Mouse (Mus musculus) hindbrain, embryonic 15.5 days (tissue): ENCODE data around the gene Upk3b. TPM values are rescaled to one million over a fixed set of nuclear protein-coding genes. Genes with fewer than 3 reads are reported as not detected.
"Not testable (repeated sequence)": the region's sequence is repeated elsewhere in the genome, so short reads cannot be mapped to it uniquely, and the experiment has no call there.

ENCODE experiments used
- ATAC-seq: fragments of 200-750 bp; cut with Nextera tagmentation; 2 replicates; pipeline ENCODE4 v1.8.0; 2017; ENCODE audit warnings: low read depth, moderate number of reproducible peaks, moderate TSS enrichment; ENCODE audit not compliant: low FRiP score
- H3K27ac ChIP-seq: fragments of 300-500 bp; sonication (generic); replicated peaks from 2 replicates; pipeline ENCODE4 v1.5.1; 2015; ENCODE audit warnings: mild to moderate bottlenecking, inconsistent platforms
- H3K27me3 ChIP-seq: fragments of 300-500 bp; sonication (generic); 2 replicates; pipeline ENCODE4 v1.6.1; 2015; ENCODE audit warnings: control low read depth, inconsistent platforms
- H3K36me3 ChIP-seq: fragments of 300-500 bp; sonication (generic); 2 replicates; pipeline ENCODE4 v1.6.1; 2015; ENCODE audit warnings: control low read depth, inconsistent platforms
- H3K4me1 ChIP-seq: fragments of 300-500 bp; sonication (generic); replicated peaks from 2 replicates; pipeline ENCODE4 v1.6.1; 2015; ENCODE audit warnings: control low read depth, inconsistent platforms
- H3K4me2 ChIP-seq: fragments of 300-500 bp; sonication (generic); 2 replicates; pipeline ENCODE4 v1.6.1; 2015; ENCODE audit warnings: moderate library complexity, mild to moderate bottlenecking, inconsistent platforms
- H3K4me3 ChIP-seq: fragments of 300-500 bp; sonication (generic); 2 replicates; pipeline ENCODE4 v1.5.1; 2015; ENCODE audit warnings: mild to moderate bottlenecking, inconsistent platforms
- H3K9ac ChIP-seq: fragments of 300-500 bp; sonication (generic); 2 replicates; pipeline ENCODE4 v1.6.1; 2015; ENCODE audit warnings: inconsistent platforms
- H3K9me3 ChIP-seq: fragments of 300-500 bp; sonication (generic); 2 replicates; pipeline ENCODE4 v1.6.1; 2016; ENCODE audit warnings: control low read depth, inconsistent platforms
- WGBS: fragments of 180-500 bp; shearing (Covaris S2); methylation state at CpG from one replicate; pipeline ENCODE4 v1.1.7; 2015; 5-methylcytosine and 5-hydroxymethylcytosine counted together
- polyA plus RNA-seq: library from polyadenylated mRNA; unstranded; fragments of >200 nt; fragmentation: Nextera tagmentation; extraction: Ambion mirVana; gene quantifications from 2 replicates; pipeline ENCODE4 v1.2.1, GENCODE M21; 2015

Gene Upk3b
- polyA plus RNA-seq, 1 experiment from 2014 or later, result not detected

GRCm38 (mm10) chr5:136056062-136056461 is 17.8 kb downstream of the Upk3b start:
- no peak for ATAC-seq
- WGBS, result 51% methylated on average over 4 of the region's 4 CpGs

DNA sequence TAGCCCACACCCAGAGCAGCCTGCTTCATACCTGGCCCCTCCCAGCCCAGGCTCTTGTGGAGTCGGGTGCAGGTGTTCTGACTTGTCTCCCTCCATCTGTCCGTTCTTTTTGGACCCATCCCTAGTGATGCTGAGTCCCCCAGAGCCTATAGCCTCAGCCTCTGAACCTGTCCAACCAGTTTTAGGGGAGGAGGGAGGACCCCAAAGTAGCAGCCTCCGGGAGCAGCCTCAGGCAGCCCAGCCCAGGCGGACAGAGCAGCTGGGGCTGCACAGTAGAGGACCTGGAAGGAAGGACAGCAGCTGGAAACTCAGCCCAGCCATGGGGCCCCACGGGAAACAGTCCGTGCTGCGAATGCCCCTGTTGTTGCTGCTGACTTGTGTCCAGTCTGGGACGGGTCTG is 18.8 kb downstream of the Upk3b start:
- Histone ChIP-seq H3K4me3 (no peak overlapping the region), H3K9ac (no peak overlapping the region), H3K4me2 (no peak overlapping the region), H3K4me1 (peaks cover 4% of the 10 kb centered on the region; the same call in 1 of the 2 replicates), H3K27ac (no peak overlapping the region), H3K36me3 (no peaks in the 10 kb centered on the region), H3K27me3 (no peaks in the 10 kb centered on the region), H3K9me3 (no peaks in the 10 kb centered on the region)
- no peak for ATAC-seq
- 26% methylated on average over 8 of the region's 8 CpGs for WGBS

More at GRCm38 (mm10) chr5:136056062-136056461, 17.8 kb downstream of the Upk3b start:
- Histone ChIP-seq H3K9ac (no peak overlapping the region), H3K4me2 (no peak overlapping the region), H3K4me3 (no peak overlapping the region), H3K4me1 (peaks cover 9% of the 10 kb centered on the region), H3K9me3 (no peaks in the 10 kb centered on the region), H3K27ac (no peak overlapping the region), H3K36me3 (no peaks in the 10 kb centered on the region), H3K27me3 (no peaks in the 10 kb centered on the region)

DNA sequence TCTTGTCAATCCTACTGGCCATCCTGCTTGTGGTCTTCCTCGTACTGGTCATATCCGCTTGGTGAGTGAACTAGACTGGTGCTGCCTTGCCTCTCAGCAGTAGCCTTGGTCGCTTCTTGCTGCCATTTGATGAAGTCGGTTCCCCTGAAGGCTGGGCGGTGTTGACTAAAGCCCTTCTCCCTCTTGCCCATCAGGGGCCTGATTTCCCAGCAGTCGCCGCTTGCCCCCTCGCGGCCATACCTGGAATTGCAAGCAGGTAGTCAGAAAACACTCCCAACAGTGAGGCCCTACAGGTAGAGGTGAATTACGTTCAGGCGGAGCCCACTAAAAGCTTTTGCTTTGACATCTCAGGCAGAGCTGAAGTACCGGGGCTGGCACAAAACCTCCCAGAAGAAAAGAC is 23.3 kb downstream of the Upk3b start:
- ATAC-seq, result no peak
- no peaks in the 10 kb centered on the region for H3K9me3 ChIP-seq
- WGBS, result 6% methylated on average over 12 of the region's 12 CpGs

DNA sequence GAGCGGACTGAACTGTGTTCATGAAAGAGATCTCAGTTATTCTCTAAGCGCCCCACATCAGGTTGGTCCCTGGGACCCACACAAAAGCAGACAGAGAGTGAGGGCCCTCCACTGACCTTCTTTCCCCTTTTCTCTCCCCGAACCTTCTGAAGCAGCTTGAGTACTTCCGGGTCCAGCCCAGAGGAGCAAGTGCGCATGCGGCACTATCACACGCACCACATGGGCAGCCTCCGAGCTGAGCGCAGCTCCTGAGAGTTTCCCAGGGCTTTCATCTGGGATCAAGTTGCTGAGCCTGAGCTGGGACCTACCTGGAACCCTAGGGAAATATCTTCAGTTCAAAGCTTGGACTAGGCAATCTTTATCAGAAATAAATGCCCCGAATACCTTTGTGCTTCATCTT is 25.6 kb downstream of the Upk3b start:
- no peak for ATAC-seq
- Histone ChIP-seq H3K27me3 (no peaks in the 10 kb centered on the region), H3K27ac (no peak overlapping the region), H3K4me2 (no peak overlapping the region), H3K36me3 (no peaks in the 10 kb centered on the region), H3K4me1 (peaks cover 4% of the 10 kb centered on the region; the same call in 1 of the 2 replicates), H3K9me3 (no peaks in the 10 kb centered on the region), H3K4me3 (no peak overlapping the region), H3K9ac (no peak overlapping the region)
- 92% methylated on average over 10 of the region's 10 CpGs for whole genome bisulfite sequencing

More for the DNA sequence above, 23.3 kb downstream of the Upk3b start:
- Histone ChIP-seq H3K36me3 (no peaks in the 10 kb centered on the region), H3K27me3 (no peaks in the 10 kb centered on the region), H3K9ac (no peak overlapping the region), H3K27ac (no peak overlapping the region), H3K4me3 (no peak overlapping the region), H3K4me2 (no peak overlapping the region), H3K4me1 (peaks cover 4% of the 10 kb centered on the region; the same call in 1 of the 2 replicates)

- not testable (repeated sequence) for H3K4me3 ChIP-seq, H3K27ac ChIP-seq, H3K9ac ChIP-seq, H3K4me1 ChIP-seq, H3K9me3 ChIP-seq, H3K36me3 ChIP-seq, ATAC-seq, H3K27me3 ChIP-seq, H3K4me2 ChIP-seq
- 80% methylated on average over 11 of the region's 11 CpGs for WGBS
Observed at GRCm38 (mm10) chr5:136066404-136067148, 28.3 kb downstream of the Upk3b start.

GRCm38 (mm10) chr5:136069411-136069810 is 31.1 kb downstream of the Upk3b start:
- WGBS, result 85% methylated on average over 2 of the region's 2 CpGs

DNA sequence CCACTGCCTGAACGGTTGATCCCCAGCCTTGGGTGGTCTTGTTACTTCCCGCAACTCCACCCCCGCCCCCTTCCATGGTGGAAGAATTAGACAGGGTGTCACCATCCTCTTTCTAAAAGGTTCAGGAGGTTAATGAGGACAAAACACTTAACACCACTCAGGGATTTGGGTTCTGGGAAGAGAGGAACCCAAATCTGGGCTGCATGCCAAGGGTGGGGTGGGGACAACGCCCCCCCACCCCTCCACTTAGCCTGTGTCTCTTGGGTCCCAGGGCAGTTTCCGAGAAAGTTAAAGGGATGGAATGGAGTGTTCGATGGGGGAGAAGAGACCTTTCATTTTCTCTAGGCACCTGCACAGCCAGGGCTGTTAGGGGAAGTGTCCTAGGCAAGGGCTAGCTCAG is 34.8 kb downstream of the Upk3b start:
- ATAC-seq, result no peak
- Histone ChIP-seq H3K4me3 (no peak overlapping the region), H3K9ac (no peak overlapping the region), H3K27ac (no peak overlapping the region), H3K4me1 (no peaks in the 10 kb centered on the region), H3K9me3 (no peaks in the 10 kb centered on the region), H3K27me3 (no peaks in the 10 kb centered on the region), H3K4me2 (no peak overlapping the region), H3K36me3 (no peaks in the 10 kb centered on the region)
- WGBS, result 61% methylated on average over 6 of the region's 6 CpGs

More at GRCm38 (mm10) chr5:136069411-136069810, 31.1 kb downstream of the Upk3b start:
- no peaks in the 10 kb centered on the region for H3K9me3 ChIP-seq
- no peak overlapping the region for H3K27ac ChIP-seq
- no peak overlapping the region for H3K4me3 ChIP-seq
- H3K36me3 ChIP-seq, result no peaks in the 10 kb centered on the region
- H3K4me2 ChIP-seq, result no peak overlapping the region
- no peak for ATAC-seq
- no peaks in the 10 kb centered on the region for H3K27me3 ChIP-seq
- no peak overlapping the region for H3K9ac ChIP-seq
- no peaks in the 10 kb centered on the region for H3K4me1 ChIP-seq

DNA sequence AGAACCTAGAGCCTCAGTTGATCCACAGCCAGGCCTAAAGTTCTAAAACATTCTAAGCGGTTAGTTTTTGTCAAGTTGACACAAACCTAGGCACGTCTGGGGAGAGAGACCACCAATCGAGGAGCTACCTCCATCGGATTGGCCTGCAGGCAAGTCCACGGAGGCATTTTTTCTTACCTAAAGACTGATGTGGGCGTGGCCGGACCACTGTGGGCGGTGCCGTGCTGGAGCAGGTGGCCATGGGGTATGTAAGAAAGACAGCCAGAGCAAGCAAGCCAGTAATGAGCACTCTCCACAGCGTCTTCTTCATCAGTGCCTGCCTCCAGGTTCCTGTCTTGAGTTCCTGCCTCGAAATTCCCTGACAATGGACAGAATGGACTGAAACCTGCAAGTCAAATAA is 35.2 kb downstream of the Upk3b start:
- no peak overlapping the region for H3K9ac ChIP-seq
- no peaks in the 10 kb centered on the region for H3K27me3 ChIP-seq
- H3K36me3 ChIP-seq, result no peaks in the 10 kb centered on the region
- 70% methylated on average over 11 of the region's 11 CpGs for WGBS
- no peaks in the 10 kb centered on the region for H3K4me1 ChIP-seq
- H3K4me2 ChIP-seq, result no peak overlapping the region
- H3K27ac ChIP-seq, result no peak overlapping the region
- H3K4me3 ChIP-seq, result no peak overlapping the region
- no peaks in the 10 kb centered on the region for H3K9me3 ChIP-seq
- no peak for ATAC-seq

- 95% methylated on average over 5 of the region's 5 CpGs for WGBS
- H3K4me2 ChIP-seq, result no peak overlapping the region
- H3K4me1 ChIP-seq, result no peaks in the 10 kb centered on the region
- H3K27ac ChIP-seq, result no peak overlapping the region
- no peak overlapping the region for H3K4me3 ChIP-seq
- no peak overlapping the region for H3K9ac ChIP-seq
- H3K9me3 ChIP-seq, result no peaks in the 10 kb centered on the region
- H3K27me3 ChIP-seq, result no peaks in the 10 kb centered on the region
- ATAC-seq, result no peak
- no peaks in the 10 kb centered on the region for H3K36me3 ChIP-seq
Observed at GRCm38 (mm10) chr5:136075076-136075475, 36.8 kb downstream of the Upk3b start.

GRCm38 (mm10) chr5:136076284-136076683 is 38.0 kb downstream of the Upk3b start:
- WGBS, result 51% methylated on average over 7 of the region's 7 CpGs
- H3K4me2 ChIP-seq, result no peak overlapping the region
- H3K27ac ChIP-seq, result no peak overlapping the region
- no peak for ATAC-seq
- H3K9ac ChIP-seq, result no peak overlapping the region
- no peaks in the 10 kb centered on the region for H3K27me3 ChIP-seq
- H3K4me3 ChIP-seq, result no peak overlapping the region
- H3K9me3 ChIP-seq, result no peaks in the 10 kb centered on the region
- no peaks in the 10 kb centered on the region for H3K4me1 ChIP-seq
- H3K36me3 ChIP-seq, result no peaks in the 10 kb centered on the region

GRCm38 (mm10) chr5:136077001-136077550 is 38.8 kb downstream of the Upk3b start:
- Histone ChIP-seq H3K4me2 (no peak overlapping the region), H3K27ac (no peak overlapping the region), H3K36me3 (no peaks in the 10 kb centered on the region), H3K4me1 (no peaks in the 10 kb centered on the region), H3K9ac (no peak overlapping the region), H3K27me3 (no peaks in the 10 kb centered on the region), H3K4me3 (no peak overlapping the region), H3K9me3 (no peaks in the 10 kb centered on the region)
- WGBS, result 86% methylated on average over 9 of the region's 9 CpGs
- ATAC-seq, result no peak

GRCm38 (mm10) chr5:136078136-136078535 is 39.8 kb downstream of the Upk3b start:
- WGBS, result 98% methylated on average over 5 of the region's 5 CpGs
- H3K4me1 ChIP-seq, result no peaks in the 10 kb centered on the region
- no peaks in the 10 kb centered on the region for H3K36me3 ChIP-seq
- H3K9ac ChIP-seq, result no peak overlapping the region
- no peak overlapping the region for H3K27ac ChIP-seq
- no peak for ATAC-seq
- H3K27me3 ChIP-seq, result no peaks in the 10 kb centered on the region
- no peak overlapping the region for H3K4me3 ChIP-seq
- H3K4me2 ChIP-seq, result no peak overlapping the region
- no peaks in the 10 kb centered on the region for H3K9me3 ChIP-seq
